Mouse (Mus musculus): ENCODE measurements around the gene Erich4.

The Erich4 gene

DNA sequence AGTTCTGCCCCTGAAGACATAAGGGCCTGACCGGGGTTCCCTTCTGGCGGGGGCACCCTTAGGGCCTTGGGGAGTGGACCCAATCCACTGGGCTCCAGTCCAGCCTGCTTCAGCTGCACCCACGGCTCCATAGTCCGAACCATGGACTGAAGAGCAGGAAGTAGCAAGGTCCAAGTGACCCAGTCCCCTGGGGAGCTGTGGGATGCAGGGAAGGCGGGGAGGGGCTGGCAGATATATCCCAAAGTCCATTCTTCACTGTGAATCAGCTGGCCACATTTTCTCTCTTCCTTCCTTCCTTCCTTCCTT lies at the start of gene Erich4:
Gene Erich4 (minus strand): TSS at position 187 of the 306 bp plus-strand sequence.
- no peak for DNase-seq (ENCODE audit: low spot score in 2 of 2)

DNA sequence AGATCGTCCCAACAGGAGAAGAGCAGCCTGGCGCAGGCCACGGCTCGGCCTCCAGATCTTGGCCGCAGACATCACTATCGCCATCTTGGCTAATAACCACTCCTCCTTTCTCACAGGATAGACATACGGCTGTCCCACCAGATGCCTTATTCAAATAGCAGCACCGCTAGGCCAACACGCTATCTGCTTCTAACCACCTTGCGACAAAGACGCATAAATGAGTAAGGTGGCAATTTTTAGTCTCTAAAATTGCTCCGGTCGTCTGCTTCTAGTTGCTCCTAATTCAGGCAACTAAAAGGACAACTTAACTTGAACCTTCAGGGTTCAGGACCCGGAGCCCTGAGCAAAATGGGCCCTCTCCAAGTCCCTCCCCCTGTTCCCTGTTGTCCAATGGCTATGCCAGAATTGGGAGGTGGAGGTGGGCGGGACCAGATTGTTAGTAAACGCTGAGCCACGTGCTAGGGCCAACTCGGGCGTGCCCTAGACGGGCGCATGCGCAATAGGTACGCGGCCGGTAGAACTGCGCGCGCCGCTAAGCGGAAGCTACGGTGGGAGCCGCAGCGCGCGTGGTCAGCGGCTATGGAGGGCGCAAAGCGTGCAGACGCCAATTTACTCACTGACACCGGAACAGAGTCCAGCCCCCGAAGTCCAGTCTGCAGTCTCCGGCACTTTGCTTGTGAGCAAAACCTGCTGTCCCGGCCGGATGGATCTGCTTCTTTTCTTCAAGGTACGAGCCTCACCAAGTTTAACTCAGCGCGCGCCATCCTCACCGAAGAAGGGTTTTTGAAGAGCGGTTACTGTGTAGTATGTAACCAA lies 43.2 kb upstream of the Erich4 start, which contains the start of the genes Bckdha and Exosc5:
Gene Bckdha (minus strand): TSS at position 325 of the 816 bp plus-strand sequence.
Gene Exosc5 (plus strand): TSS at position 508 of the 816 bp plus-strand sequence.
- peak; percentile 100 for DNase-seq (ENCODE audit: low spot score in 2 of 2)

DNA sequence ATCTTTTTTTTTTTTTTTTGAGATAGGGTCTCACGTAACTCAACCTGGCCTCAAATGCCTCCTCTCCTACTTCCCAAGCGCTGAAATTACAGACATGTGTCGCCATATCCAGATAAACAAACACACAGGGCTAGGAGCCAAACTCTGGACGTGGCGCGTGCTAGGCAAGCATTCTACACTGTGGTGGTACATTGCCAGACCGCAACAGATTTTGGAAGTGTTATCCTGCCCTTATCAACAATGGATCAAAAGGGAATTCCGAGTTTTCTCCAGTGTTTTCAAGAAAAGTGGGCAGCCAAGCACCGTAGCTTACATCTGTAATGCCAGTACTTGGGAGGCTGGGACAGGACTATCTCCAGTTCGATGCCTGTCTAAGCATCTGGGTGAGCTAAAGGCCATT lies 42.1 kb upstream of the Erich4 start:
- no peak for DNase-seq (ENCODE audit: low spot score in 2 of 2)

DNA sequence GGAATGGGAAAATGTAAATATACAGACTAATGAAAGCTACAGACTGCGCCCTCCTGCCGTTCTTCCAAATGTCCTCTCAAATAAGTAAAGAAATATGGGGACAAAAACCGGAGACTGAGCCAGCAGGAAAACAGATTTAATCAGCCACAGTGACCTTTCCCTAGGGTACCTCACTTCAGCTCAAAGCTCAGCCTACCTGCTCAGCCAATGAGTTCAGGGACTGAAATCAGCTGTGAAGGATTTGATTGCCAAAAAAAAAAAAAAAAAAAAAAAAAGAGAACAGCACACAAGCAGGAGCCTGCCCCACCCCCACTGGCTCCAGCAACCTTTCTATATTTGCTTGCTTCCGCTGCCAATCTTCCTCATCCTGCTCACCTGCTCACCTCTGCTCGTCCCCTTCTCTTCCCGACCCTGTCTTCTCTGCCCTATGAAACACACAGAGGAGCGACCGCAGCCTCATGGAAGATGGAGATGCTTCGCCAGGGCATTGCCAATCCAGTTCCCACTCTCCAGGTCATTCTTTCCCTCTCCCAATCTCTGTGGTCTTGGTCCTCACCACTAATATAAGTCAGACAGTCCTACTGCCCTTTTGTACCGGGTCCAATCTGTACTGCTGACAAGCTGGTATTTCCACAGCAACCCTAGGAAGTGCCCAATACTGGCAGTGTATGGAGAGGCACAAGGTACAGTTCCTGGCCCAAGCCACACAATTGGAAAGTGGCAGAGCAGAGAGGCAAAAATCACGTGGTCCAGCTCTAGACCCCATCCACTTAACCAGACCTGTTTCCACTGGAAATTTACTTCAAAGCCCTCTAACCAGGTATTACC lies 40.1 kb upstream of the Erich4 start:
- no peak for DNase-seq (ENCODE audit: low spot score in 2 of 2)

DNA sequence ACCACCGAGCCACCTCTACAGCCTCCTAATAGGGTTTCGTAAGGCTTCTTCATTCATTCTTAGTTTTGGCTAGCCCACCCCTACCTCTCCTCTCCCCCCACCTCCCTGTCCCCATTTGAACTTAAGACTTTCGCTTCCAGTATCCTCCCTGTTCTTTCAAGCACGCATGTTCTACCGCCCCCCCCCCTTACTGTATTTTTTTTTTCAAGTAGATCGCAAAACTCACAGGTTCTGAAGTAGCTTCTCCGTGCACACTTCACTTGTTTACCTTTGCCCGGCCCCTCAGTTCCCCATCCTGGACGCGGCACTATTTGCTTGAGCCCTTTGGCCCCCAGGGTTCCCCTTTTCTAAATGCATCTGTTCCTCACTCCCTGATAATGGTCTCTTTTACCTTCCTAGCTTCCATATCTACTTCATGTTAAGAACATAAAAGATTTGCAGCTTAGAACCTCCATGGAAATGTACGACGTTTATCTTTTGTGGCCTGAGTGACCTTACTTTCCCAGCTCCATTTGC lies 36.6 kb upstream of the Erich4 start:
- no peak for DNase-seq (ENCODE audit: low spot score in 2 of 2)

DNA sequence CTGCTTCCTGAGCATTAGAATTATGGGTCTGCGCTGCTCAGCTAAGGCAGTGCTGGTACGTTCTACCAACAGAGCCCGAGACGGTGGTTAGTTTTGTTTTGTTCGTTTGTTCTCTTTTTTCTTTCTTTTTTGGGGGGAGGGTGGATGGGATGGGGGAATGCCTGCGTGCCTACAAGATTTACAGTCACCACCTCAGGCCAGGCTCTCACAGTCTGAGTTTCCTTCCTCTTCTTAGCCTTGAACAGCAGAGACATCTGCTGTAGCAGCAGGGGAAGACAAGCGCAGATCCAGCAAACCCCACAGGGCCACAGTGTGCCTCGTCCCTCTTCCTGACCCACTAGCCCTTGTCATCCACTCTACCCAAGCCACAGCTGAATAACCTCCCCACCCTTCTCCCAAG lies 35.6 kb upstream of the Erich4 start:
- peak in 1 of 2 experiments; percentile 66 for DNase-seq (ENCODE audit: low spot score in 2 of 2)

DNA sequence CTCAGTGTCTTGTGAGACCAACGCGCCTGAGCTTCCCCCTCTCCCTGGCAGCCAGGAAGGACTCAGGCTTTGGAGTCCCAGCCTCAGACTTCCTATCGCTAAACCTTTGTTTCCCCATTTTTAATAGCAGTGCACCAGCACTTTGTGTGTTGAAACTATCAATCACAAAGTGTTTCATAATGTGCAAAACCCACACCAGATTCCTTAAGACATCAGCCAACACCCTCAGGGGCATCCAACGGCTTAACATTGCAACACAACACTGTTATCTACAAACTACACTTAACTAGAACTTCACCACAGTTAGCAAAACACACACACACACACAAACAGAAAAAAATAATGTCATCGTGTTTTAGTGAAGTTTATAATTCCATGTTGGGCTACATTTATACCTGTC lies 34.1 kb upstream of the Erich4 start:
- DNase-seq (ENCODE audit: low spot score in 2 of 2): no peak

DNA sequence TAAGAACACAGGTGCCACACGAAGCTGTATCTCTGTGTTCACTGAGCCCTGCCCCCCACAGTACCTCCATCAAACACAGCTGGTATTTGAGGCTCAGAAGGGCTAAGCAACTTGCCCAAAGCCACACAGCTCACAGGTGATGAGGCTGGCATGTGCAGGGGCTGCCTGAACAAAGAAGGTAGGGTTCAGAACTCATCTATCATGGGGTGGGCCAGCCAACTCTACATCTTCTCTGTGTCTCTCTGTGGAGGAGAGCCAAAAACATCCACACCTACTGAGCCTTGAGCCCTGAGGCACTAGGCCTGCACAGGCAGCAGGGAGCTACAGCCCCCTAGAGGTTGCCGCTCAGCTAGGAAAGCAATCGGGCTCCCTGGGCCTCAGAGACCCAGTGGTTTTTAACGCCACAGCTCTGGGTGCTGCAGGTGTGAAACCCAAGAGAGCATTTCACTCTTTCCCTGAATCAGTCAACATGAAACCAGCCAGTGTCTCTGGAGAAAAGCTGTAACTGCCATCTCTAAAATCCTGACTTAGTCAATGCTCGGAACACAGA lies 32.0 kb upstream of the Erich4 start:
- peak; percentile 54 to 66 for DNase-seq (ENCODE audit: low spot score in 2 of 2)

DNA sequence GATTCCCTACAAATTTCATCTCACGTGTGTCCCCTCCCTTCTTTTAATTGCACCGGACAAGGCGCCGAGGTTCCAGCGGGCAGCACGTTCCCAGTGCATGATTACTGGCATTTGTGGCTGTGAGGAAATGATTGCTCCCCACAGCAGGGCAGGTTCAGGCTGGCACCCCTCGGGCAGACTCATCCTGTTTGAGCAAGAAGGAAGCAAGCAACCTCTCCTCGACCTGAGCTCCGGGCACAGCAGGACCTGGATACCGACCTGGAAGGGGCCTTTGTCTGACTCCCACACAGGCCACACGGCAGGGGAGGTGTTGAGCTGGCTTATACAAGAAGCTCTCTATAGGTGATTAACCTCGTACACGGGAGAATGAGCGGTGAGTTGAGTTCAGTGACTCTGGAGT lies 29.4 kb upstream of the Erich4 start:
- DNase-seq (ENCODE audit: low spot score in 2 of 2): no peak

DNA sequence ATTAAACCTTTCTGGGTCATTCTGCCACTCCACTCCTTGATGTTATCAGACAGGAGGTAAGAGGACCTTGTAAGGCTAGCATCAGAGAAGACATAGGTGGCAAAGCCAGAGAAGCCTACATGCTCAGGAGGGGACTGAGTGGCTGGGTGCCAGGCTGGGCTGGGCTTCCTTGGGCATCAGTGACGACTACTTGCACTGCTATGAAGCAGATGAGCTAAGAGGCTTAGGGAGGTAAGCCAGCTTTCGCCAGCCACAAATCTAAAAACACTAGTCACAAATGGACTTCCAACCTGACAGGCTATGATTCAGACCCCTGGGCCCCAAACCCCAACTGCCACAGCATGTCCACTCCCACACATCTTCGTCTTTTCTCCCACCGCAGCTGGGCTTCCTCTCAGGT lies 28.9 kb upstream of the Erich4 start:
- DNase-seq (ENCODE audit: low spot score in 2 of 2): peak in 1 of 2 experiments; percentile 28

DNA sequence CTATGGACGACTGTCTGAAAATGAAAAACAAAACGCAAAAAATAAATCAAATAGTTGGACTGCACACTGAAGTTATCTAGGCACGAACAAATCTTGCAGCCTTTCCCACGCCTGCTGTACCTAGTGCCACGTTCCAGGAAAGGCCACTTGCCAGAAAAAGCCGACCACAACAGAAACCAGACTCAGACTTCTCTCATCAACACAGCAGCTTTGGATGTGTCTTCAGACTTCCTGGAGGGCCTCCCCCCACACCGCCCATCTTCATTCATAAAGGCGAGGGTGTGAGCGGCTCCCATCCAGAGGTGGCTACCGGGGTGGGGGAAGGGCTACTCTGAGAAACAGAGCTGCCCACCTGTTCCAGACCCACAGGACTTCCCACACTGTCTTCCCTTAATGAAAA lies 28.4 kb upstream of the Erich4 start:
- no peak for DNase-seq (ENCODE audit: low spot score in 2 of 2)

DNA sequence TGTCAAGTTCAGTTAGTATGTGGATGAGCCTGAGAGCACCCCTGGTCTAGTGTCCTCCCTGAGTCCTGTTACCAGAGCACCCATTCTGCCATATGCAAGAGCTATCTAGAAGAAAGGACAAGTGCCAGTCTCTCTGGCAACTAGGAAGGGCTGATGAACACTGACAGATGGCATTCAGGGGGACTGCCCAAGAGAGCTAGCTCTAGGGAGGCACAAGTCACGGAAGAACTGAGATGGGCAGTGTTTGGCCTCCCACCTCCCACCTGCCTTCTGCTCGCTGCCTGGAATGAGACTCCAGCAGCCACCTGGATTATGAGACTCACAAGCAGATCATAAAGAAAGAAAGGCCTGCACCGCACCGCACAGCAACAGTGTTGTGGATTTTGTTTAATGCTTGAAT lies 24.1 kb upstream of the Erich4 start:
- no peak for DNase-seq (ENCODE audit: low spot score in 2 of 2)

DNA sequence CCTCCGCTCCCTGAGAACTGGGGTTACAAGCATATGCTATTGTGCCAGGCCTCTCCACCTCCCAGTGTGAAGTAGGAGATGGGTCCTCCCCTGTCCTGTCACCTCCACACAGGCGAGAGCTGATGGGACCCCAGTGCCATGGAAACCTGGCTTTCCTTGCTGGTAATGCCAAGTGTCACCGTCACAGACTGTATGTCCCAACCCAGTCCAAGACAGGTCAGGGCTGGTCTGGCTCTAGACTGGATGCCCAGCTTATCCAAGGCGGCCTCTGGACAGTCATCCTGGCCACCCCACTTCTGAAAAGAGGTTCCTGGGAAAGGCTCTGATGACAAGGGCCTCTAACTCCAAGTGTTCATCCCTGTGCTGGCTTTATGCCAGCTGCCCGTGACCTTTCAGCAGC lies 21.4 kb upstream of the Erich4 start:
- DNase-seq (ENCODE audit: low spot score in 2 of 2): no peak

DNA sequence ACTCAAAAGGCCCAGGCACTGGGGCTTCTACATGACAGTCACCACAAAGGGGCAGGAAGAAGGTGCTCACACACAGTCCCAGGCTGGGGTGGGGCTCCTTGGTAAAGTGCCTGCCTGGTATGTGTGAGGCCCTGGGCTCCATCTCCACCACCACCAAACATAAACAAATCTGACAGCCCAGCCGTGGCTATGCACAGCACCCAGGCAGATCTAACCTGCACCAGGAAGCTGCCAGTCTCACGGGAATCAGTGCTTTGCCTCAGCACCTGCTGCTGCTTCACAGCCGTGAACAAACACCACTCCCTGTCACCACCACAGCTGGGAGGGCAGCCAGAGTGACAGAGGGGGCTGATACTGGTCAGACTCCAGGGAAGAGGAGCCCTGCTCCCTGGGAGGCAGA lies 20.7 kb upstream of the Erich4 start:
- DNase-seq (ENCODE audit: low spot score in 2 of 2): peak in 1 of 2 experiments; percentile 79

DNA sequence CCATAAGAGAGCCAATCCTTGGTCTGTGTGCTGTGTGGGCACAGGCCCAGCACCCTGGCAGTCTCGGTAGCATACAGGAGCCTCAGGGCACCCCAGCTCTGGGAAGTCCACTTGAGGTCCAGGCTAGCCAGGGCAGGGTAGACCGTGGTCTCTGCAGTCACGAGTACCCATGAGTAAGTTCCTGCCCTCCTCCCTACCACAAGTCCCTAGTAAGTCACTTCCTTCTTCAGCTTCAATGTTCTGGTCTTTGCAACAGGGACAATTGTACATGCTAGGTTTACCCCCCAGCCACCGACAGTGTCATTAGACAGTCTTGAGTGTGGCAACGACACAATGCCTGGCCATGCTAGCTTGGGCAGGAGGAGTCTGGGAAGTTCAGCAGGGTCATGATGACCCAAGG lies 17.0 kb upstream of the Erich4 start:
- peak in 1 of 2 experiments; percentile 42 for DNase-seq (ENCODE audit: low spot score in 2 of 2)

DNA sequence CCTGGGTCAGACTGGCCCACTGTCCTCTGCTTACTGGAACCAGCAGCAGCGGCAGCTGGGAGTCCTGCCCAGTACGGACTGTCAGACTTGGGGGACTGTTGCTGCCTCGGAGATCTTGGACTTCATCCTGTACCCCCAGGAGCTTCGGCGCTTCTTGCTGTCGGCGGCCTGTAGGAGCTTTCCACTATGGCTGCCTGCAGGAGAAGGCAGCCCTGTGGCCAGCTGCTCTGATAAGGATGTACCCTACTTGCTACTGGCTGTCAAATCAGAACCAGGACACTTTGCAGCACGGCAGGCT lies 12.6 kb upstream of the Erich4 start:
- no peak for DNase-seq (ENCODE audit: low spot score in 2 of 2)

DNA sequence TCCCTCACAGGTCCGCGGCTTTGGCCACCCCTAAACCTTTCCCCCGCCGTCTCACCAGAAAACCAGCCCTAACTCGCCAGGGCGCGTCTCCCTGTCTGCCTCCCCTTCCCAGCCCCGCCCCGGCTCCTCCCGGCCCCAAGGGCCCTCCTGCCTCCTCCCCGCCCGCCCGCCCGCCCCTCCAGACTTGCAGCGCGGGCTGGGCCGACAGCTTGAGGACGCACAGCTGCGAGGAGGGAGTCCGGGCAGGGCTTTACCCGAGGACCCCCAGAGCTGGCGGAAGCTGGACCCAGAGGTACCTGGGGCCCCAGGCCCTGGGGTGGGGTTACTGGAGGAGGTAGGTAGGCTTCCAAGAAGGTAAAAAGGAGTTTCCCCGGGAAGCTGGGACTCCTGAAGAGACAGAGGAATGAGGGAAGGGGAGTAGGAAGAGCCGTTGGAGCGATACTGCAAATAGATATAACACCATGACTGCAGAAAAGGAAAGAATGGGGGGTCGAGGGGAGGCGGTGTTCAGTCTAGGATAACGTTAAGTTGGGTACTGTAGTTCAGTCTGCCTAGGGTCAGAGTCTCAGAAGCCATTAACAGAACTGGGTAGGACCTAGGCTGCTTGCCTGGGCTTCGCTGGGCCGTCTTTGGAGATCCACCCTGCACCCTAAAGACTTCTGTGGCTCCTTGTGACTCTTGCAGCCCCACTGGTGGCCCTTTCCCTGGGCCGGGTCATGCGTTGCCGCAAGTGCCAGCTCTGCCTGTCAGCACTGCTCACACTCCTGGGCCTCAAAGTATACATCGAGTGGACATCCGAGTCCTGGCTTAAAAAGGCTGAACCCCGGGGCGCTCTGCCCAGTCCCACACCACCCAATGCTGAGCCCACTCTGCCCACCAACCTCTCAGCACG lies 12.0 kb upstream of the Erich4 start:
- no peak for DNase-seq (ENCODE audit: low spot score in 2 of 2)

DNA sequence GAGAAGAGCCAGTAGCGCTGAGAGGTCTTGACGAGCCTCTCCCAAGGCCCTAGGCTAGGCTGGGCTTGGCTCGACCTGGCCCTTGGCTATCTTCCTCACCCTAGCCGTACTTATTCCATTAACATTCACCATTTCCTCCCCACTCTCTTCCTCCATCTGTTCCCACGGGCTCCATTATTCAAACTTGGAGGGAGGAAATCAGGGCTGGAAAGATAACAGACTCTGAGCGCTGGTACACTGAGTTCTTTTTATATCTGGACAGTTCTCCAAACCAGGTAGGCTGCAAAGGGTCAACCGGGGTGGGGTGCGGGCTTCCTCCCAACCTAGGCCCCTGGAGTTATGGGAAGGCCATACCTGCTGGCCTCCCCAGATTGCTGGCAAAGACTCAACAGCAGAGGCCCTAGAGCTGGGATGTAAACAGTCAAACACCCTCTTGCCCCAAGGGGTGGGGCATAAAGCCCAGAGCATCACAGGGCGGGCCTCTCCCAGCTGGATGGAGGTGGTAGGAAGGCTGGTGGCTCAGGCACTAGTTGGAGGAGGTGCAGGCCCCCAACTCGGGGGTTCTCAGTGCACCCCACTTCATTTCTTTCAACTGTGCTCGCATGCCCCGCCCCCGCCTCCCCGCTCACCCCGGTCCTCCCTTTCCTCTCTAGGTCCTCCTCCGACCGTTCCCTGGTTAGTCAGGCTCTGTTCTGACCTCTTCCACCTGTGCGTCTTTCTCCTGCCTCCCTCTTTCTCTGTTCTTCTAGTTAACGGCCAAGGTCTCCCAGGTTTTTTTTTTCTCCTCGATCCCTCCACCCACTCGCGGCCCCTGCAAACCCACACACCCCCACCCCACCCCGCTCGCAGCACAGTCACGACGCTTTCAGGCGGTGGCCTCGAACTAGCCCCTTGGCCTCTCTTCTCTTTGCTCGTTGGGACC lies 11.1 kb upstream of the Erich4 start, which contains the start of gene B3gnt8:
Gene B3gnt8 (plus strand): TSS at position 146 of the 922 bp plus-strand sequence.
- no peak for DNase-seq (ENCODE audit: low spot score in 2 of 2)

DNA sequence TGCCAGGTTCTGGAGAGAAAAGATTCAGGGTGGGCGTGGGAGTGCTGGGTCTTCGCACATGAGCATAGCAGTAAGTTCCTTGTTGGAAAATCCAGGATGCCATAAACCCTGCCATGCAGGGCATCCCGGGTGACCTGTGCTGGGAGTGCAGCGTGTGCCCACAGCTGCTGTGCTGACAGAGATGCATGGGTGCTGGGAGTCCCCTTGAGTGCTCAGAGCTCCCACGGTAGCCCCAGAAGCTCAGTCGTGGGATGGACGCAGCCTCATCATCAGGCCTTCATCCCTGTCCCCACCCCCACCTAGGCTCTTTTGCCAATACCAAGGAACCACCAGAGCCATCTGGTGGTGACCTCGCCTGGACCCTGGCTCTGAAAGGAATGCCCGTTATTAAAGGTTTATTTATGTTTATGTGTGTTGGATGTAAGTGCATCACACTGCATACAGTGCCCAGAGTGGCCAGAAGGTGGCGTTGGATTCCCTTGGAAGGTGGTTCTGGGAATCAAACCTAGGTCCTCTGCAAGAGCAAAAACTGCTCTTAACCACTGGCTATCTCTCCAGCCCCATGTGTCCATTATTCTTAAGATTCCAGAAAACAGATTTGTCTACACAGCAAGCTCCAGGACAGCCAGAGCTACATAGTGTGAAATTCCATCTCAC lies 10.0 kb upstream of the Erich4 start:
- DNase-seq (ENCODE audit: low spot score in 2 of 2): peak in 1 of 2 experiments; percentile 56

DNA sequence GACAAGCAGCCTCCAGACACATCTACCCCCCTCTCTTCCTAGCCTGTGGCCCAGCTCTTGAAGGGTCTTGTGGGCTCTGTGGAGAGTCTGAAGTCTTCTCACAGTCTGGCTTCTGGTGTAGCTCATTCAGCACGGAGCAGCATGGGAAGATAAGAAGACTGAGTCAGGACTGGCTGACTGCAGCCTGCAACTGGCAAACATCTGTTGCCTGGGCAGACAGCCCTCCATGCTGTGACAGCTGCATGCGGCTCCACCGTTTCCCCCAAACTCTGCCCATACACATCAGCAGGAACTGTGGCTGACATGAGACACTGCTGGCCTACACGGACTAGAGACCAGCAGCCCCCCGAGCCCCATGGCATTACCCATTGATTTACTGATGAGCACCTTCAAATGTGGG lies 9.2 kb upstream of the Erich4 start:
- no peak for DNase-seq (ENCODE audit: low spot score in 2 of 2)

Data from natural killer cell, adult 2 months (primary cell).